Mouse (Mus musculus) lung, postnatal 0 days (tissue): ENCODE data around the gene Tanc1.

Source experiments
- CTCF ChIP-seq: IDR thresholded peaks from 2 replicates; pipeline ENCODE4 v1.5.1; 2016; ENCODE audit warnings: antibody characterized with exemption, mild to moderate bottlenecking
- EP300 ChIP-seq: IDR thresholded peaks from 2 replicates; pipeline ENCODE4 v1.6.1; 2016; ENCODE audit warnings: antibody characterized with exemption, mild to moderate bottlenecking, control low read depth

DNA sequence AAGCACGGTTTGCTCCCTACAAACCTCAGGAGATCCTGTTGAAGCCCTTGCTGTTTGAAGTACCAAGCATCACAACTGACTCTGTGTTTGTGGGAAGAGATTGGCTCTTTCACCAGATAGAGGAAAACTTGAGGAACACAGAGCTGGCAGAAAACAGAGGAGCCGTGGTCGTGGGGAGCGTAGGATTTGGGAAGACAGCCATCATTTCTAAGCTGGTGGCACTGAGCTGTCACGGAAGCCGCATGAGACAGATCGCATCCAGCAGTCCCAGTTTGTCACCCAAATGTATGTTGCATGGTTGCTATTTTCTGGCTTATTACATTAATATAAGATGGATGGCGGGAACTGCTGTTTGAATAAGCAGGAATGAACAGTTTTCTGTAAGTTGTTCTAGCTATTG lies 179.8 kb downstream of the Tanc1 start:
- no peak for TF ChIP-seq CTCF
- no peak for TF ChIP-seq EP300
